Mouse (Mus musculus) ES-E14 (cell line): ENCODE measurements around the gene Gsg1.

ENCODE experiments used
- MAFK ChIP-seq: IDR thresholded peaks from 2 replicates; pipeline ENCODE4 v1.6.1; 2014; ENCODE audit warnings: mild to moderate bottlenecking, low read depth, low read length, inconsistent platforms; ENCODE audit not compliant: insufficient read depth
- ZC3H11A ChIP-seq: IDR thresholded peaks from 2 replicates; pipeline ENCODE4 v1.6.1; 2012; ENCODE audit warnings: low read depth, mild to moderate bottlenecking, inconsistent platforms, low read length, borderline replicate concordance

- TF ChIP-seq MAFK (no peak), ZC3H11A (no peak)
These were observed 51.5 kb downstream of the Gsg1 start for GRCm38 (mm10) chr6:135202668-135203067.
